Mouse (Mus musculus) liver, embryonic 11.5 days (tissue): ENCODE measurements at regions not wholly inside any gene's neighbourhood (a gene's known extent, or its start where the extent isn't known, plus 50 kb on each side); places are given as distances from the start of the nearest gene placed in this dataset.

ENCODE experiments used
- ATAC-seq: fragments of 200-750 bp; cut with Nextera tagmentation; replicated peaks from 2 replicates; pipeline ENCODE4 v1.8.0; 2017; ENCODE audit warnings: moderate number of reproducible peaks, mild to moderate bottlenecking, moderate TSS enrichment, moderate library complexity; ENCODE audit not compliant: low FRiP score
- DNase-seq: peaks from one replicate; pipeline ENCODE4 v3.0.0-alpha.2; 2017; ENCODE audit warnings: low spot score
- H3K27ac ChIP-seq: fragments of 300-500 bp; sonication (generic); 2 replicates; pipeline ENCODE4 v1.5.1; 2014; ENCODE audit warnings: mild to moderate bottlenecking, low read depth, low read length, control low read depth
- H3K27me3 ChIP-seq: fragments of 300-500 bp; sonication (generic); replicated peaks from 2 replicates; pipeline ENCODE4 v1.6.1; 2014; ENCODE audit warnings: low read length, mixed read lengths; ENCODE audit not compliant: control insufficient read depth, insufficient read depth
- H3K36me3 ChIP-seq: fragments of 300-500 bp; sonication (generic); 2 replicates; pipeline ENCODE4 v1.6.1; 2014; ENCODE audit warnings: mild to moderate bottlenecking, low read length, moderate library complexity, mixed read lengths; ENCODE audit not compliant: control insufficient read depth, insufficient read depth
- H3K4me1 ChIP-seq: fragments of 300-500 bp; sonication (generic); replicated peaks from 2 replicates; pipeline ENCODE4 v1.6.1; 2014; ENCODE audit warnings: low read length, mixed read lengths; ENCODE audit not compliant: control insufficient read depth, insufficient read depth
- H3K4me2 ChIP-seq: fragments of 300-500 bp; sonication (generic); 2 replicates; pipeline ENCODE4 v1.6.1; 2014; ENCODE audit warnings: mild to moderate bottlenecking, control low read depth, moderate library complexity
- H3K4me3 ChIP-seq: fragments of 300-500 bp; sonication (generic); 2 replicates; pipeline ENCODE4 v1.5.1; 2014; ENCODE audit warnings: low read depth, low read length, control low read depth
- H3K9ac ChIP-seq: fragments of 300-500 bp; sonication (generic); 2 replicates; pipeline ENCODE4 v1.6.1; 2014; ENCODE audit warnings: low read depth, low read length, control low read depth
- H3K9me3 ChIP-seq: fragments of 300-500 bp; sonication (generic); 2 replicates; pipeline ENCODE4 v1.6.1; 2016; ENCODE audit warnings: low read length, inconsistent platforms, mixed read lengths; ENCODE audit not compliant: control insufficient read depth
- WGBS: fragments of 180-500 bp; shearing (Covaris S2); extraction: QIAGEN DNeasy Blood & Tissue Kit; methylation state at CpG from one replicate; pipeline ENCODE4 v1.1.7; 2014; 5-methylcytosine and 5-hydroxymethylcytosine counted together

DNA sequence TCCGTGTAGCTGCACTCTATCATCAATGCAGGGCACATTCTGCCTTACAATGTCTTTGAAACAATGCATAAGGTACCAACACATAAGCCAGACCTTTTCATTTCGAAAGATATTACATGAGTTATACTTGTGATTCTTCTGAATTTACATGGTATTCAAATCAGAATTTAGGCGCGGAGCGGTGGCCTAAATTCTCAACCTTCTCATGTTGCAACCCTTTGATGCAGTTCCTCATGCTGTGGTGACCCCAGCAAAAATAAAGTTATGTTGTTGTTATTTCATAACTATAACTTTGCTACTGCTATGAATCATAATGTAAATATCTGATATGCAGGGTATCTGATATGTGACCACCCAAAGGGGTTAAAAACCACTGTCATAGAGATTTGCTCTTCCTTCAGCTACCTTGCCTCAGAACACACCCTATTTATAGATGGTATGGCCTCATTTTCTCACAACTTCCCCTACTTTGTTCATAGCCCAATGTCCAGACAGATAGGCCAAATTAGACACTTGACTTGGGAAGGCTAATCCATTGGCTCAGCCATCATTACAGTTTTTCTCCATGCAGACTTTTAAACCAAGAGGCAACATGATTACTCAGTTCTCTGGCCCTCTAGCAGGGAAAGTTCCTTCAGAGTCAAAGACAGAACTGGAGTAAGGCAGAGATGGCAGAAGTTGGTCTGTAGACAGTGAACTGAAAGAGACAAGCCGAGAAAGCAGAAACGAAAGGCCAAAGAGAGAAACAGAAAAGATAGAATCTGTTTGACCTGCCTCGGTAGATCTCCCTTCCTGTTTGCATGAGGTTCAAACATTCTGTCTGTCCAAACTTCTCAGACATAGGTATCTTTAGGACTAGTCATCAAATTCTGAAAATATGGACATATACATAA is 102.1 kb upstream of the Ppm1h start:
- Histone ChIP-seq H3K27ac (no peak overlapping the region), H3K4me1 (no peaks in the 10 kb centered on the region), H3K4me3 (no peak overlapping the region), H3K4me2 (no peak overlapping the region), H3K9ac (no peak overlapping the region), H3K27me3 (no peaks in the 10 kb centered on the region), H3K9me3 (no peaks in the 10 kb centered on the region), H3K36me3 (no peaks in the 10 kb centered on the region)
- WGBS: 85% methylated on average over 8 of the region's 8 CpGs
- ATAC-seq (no peak), DNase-seq (no peak)

- H3K4me3 ChIP-seq: no peak overlapping the region
- ATAC-seq: no peak
- whole genome bisulfite sequencing: 53% methylated on average over 24 of the region's 24 CpGs
- H3K4me1 ChIP-seq: no peaks in the 10 kb centered on the region
- H3K9ac ChIP-seq: no peak overlapping the region
- no peak overlapping the region for H3K27ac ChIP-seq
- no peak for DNase-seq
- no peaks in the 10 kb centered on the region for H3K9me3 ChIP-seq
- no peaks in the 10 kb centered on the region for H3K36me3 ChIP-seq
- H3K27me3 ChIP-seq: no peaks in the 10 kb centered on the region
- no peak overlapping the region for H3K4me2 ChIP-seq
These were observed 100.2 kb upstream of the Ppm1h start for GRCm38 (mm10) chr10:122578209-122579001.

DNA sequence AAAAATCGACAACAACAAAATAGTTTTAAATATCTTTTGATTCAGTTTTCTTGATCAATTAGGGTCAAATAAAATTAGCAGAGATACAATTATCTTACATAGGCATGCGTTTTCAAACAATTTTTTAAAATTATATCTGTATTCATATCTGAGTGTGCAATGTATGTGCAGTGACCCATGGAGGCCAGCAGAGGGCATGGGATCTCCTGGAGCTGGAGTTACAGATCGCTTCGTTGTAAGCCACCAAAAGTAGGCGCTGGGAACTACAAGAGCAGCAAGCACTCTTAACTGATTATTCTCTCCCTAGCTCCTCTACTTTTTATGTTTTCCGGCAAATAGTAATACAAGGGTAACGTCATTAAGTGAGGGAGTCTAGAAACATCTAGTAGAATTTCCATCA is 97.5 kb upstream of the Ppm1h start:
- 71% methylated on average over 7 of the region's 7 CpGs for WGBS
- no peak overlapping the region for H3K4me3 ChIP-seq
- no peaks in the 10 kb centered on the region for H3K4me1 ChIP-seq
- DNase-seq: no peak
- no peak overlapping the region for H3K9ac ChIP-seq
- H3K27ac ChIP-seq: no peak overlapping the region
- no peak overlapping the region for H3K4me2 ChIP-seq
- no peaks in the 10 kb centered on the region for H3K36me3 ChIP-seq
- H3K27me3 ChIP-seq: no peaks in the 10 kb centered on the region
- no peak for ATAC-seq
- H3K9me3 ChIP-seq: no peaks in the 10 kb centered on the region

DNA sequence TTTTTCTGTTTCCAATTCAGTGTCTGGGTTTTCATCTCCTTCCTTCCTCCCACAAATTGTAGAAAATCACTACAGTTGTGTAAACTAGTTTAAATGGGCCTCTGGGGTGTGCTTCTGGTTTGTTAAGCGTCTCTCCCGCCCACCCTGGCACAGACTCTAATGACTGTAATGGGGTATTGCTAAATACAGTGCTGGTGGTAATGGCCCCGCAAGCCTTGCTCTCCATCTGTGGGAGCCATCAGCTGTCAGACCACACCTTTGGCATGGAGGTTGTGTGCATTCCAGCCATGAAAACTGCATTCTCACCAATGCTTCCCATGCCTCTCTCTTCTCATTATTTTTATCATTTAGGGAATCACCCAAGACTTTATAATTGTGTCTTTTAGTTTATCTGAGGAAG is 91.0 kb upstream of the Ppm1h start:
- no peak overlapping the region for H3K4me3 ChIP-seq
- WGBS: 65% methylated on average over 3 of the region's 3 CpGs

DNA sequence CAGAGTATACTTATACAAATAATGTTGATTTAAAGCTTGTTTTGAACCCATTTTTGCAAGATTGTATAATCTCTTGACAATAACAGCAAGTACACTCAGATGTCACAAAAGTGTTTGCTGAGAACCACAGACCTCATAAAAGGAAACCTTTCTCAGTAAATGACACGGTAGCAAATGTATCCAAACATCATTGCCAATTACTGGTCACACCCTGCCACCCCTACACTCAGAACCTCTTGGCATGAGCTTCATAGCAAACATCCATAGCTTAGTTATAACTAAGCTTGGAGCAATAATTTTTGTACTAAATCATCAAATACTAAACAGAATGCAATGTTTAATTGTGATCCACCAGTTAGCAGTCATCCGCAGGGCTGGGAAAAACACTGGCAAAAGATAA is 79.1 kb upstream of the Ppm1h start:
- Histone ChIP-seq H3K4me2 (no peak overlapping the region), H3K4me1 (no peaks in the 10 kb centered on the region), H3K4me3 (no peak overlapping the region), H3K27ac (no peak overlapping the region), H3K9me3 (no peaks in the 10 kb centered on the region), H3K9ac (no peak overlapping the region), H3K36me3 (no peaks in the 10 kb centered on the region), H3K27me3 (no peaks in the 10 kb centered on the region)
- DNase-seq (no peak), ATAC-seq (no peak)
- whole genome bisulfite sequencing: 83% methylated on average over 2 of the region's 2 CpGs

More for the DNA sequence above, 91.0 kb upstream of the Ppm1h start:
- no peak overlapping the region for H3K9ac ChIP-seq
- DNase-seq: no peak
- no peaks in the 10 kb centered on the region for H3K36me3 ChIP-seq
- no peak overlapping the region for H3K27ac ChIP-seq
- no peaks in the 10 kb centered on the region for H3K27me3 ChIP-seq
- H3K4me1 ChIP-seq: no peaks in the 10 kb centered on the region
- ATAC-seq: no peak
- H3K9me3 ChIP-seq: no peaks in the 10 kb centered on the region
- no peak overlapping the region for H3K4me2 ChIP-seq

- Histone ChIP-seq H3K27ac (no peak overlapping the region), H3K4me2 (no peak overlapping the region), H3K9me3 (no peaks in the 10 kb centered on the region), H3K36me3 (no peaks in the 10 kb centered on the region), H3K27me3 (no peaks in the 10 kb centered on the region), H3K4me3 (no peak overlapping the region), H3K9ac (no peak overlapping the region), H3K4me1 (no peaks in the 10 kb centered on the region)
- 47% methylated on average over 6 of the region's 6 CpGs for WGBS
- no peak for ATAC-seq
- DNase-seq: no peak
These were observed 76.2 kb upstream of the Ppm1h start for GRCm38 (mm10) chr10:122602394-122602793.

DNA sequence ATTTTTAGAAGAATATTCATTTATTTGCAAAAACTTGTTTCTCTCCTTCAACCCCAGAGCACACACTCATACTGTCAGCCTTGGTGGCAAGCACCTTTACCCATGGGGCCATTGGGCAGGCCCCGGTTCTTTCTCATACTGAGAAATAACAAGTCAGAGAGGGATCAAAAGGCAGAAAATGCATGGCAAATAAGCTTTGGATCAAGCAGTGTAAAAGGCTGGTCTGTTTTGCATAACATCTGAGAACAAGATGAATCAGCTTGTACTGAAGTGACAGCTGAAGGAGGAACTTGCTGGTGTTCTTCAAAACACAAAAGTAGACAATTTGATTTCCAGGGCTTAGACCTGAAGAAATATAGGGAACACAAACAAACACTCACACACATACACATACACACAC is 74.6 kb upstream of the Ppm1h start:
- H3K27me3 ChIP-seq: no peaks in the 10 kb centered on the region
- H3K4me2 ChIP-seq: no peak overlapping the region
- no peaks in the 10 kb centered on the region for H3K36me3 ChIP-seq
- H3K9me3 ChIP-seq: no peaks in the 10 kb centered on the region
- DNase-seq: no peak
- H3K9ac ChIP-seq: no peak overlapping the region
- ATAC-seq: no peak
- H3K4me1 ChIP-seq: no peaks in the 10 kb centered on the region
- no peak overlapping the region for H3K27ac ChIP-seq
- 69% methylated on average over 1 of the region's 1 CpGs for WGBS
- H3K4me3 ChIP-seq: no peak overlapping the region

DNA sequence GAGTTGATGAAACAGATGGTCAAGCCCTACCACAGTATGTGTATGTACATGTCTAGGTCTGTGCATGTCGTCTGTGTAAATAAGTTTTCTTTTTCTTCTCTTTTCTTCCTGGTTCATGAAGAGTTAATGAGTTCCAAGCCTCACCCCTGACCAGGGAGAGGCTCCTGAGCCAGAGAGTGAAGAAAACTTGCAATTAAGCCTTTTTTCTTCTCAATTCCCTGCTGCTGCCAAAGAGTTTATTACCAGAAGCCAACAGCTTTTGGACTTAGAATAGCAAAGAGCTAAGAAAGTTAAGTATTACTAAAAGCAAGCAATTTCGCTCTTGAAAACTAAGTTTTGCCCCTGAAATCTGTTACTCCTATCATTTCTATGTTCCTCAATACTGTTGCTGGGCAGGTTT is 65.3 kb upstream of the Ppm1h start:
- no peak overlapping the region for H3K4me2 ChIP-seq
- ATAC-seq: no peak
- no peak overlapping the region for H3K4me3 ChIP-seq
- DNase-seq: no peak
- H3K36me3 ChIP-seq: no peaks in the 10 kb centered on the region
- H3K9ac ChIP-seq: no peak overlapping the region
- H3K4me1 ChIP-seq: no peaks in the 10 kb centered on the region; the same call in 1 of the 2 replicates
- WGBS: 71% methylated on average over 2 of the region's 2 CpGs
- no peak overlapping the region for H3K27ac ChIP-seq
- H3K9me3 ChIP-seq: no peaks in the 10 kb centered on the region
- no peaks in the 10 kb centered on the region for H3K27me3 ChIP-seq
